Mouse (Mus musculus): ENCODE data around the gene St3gal3. TPM values are rescaled to one million over a fixed set of nuclear protein-coding genes. Genes with fewer than 3 reads are reported as not detected.

The St3gal3 gene
- polyA plus RNA-seq, 1 experiment from 2014 or later = 7.6 TPM

DNA sequence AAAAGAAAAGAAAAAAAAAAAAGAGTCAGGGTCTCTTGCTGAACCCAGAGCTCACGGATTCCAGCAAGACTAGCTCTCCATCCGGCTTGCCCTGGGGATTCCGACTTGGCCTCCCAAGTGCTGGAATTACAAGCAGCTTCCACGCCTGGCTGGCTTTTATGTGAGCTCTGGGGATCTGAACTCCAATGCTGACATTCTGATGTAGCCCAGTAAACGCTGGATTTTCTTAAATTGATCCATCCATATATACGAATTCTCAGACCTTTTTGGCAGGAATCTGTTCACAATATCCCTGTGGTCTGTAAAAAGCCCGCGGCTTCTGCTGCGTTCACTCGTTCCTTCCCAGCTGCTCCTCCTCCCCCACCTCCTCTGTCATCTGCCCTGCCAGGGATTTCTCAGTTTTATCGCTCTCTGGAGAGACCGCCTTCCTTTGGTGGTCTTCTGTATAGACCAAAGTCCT lies 57.4 kb downstream of the St3gal3 start:
- ATAC-seq (replicated peaks; ENCODE audit: low FRiP score) (no peak), DNase-seq (ENCODE audit: low spot score) (no peak)
- Histone ChIP-seq H3K9me3 (ENCODE audit: control insufficient read depth, low read length) (no peaks in the 10 kb centered on the region), H3K27ac (ENCODE audit: low read depth, low read length) (no peak overlapping the region), H3K4me3 (ENCODE audit: low read depth, low read length) (no peak overlapping the region), H3K9ac (ENCODE audit: low read length) (no peak overlapping the region; the same call in 1 of the 2 replicates), H3K27me3 (ENCODE audit: control insufficient read depth, insufficient read depth, low read length) (no peaks in the 10 kb centered on the region), H3K4me1 (replicated peaks; ENCODE audit: control insufficient read depth, insufficient read depth, low read length) (no peaks in the 10 kb centered on the region), H3K36me3 (ENCODE audit: control insufficient read depth, insufficient read depth, low read length) (no peaks in the 10 kb centered on the region), H3K4me2 (ENCODE audit: low read depth, low read length, severe bottlenecking) (no peak overlapping the region)
- WGBS = 80% methylated on average over 12 of the region's 12 CpGs

GRCm38 (mm10) chr4:118076648-118077047 lies 58.1 kb downstream of the St3gal3 start:
- ATAC-seq (replicated peaks; ENCODE audit: low FRiP score) = no peak
- no peaks in the 10 kb centered on the region for H3K36me3 ChIP-seq (ENCODE audit: control insufficient read depth, insufficient read depth, low read length)
- no peak for DNase-seq (ENCODE audit: low spot score)
- 95% methylated on average over 1 of the region's 1 CpGs for WGBS
- no peak overlapping the region for H3K27ac ChIP-seq (ENCODE audit: low read depth, low read length)
- H3K9ac ChIP-seq (ENCODE audit: low read length) = no peak overlapping the region
- H3K4me3 ChIP-seq (ENCODE audit: low read depth, low read length) = no peak overlapping the region
- no peak overlapping the region for H3K4me2 ChIP-seq (ENCODE audit: low read depth, low read length, severe bottlenecking)
- H3K27me3 ChIP-seq (ENCODE audit: control insufficient read depth, insufficient read depth, low read length) = no peaks in the 10 kb centered on the region
- H3K4me1 ChIP-seq (replicated peaks; ENCODE audit: control insufficient read depth, insufficient read depth, low read length) = no peaks in the 10 kb centered on the region
- H3K9me3 ChIP-seq (ENCODE audit: control insufficient read depth, low read length) = no peaks in the 10 kb centered on the region

GRCm38 (mm10) chr4:118075343-118075742 lies 59.4 kb downstream of the St3gal3 start:
- Histone ChIP-seq H3K4me1 (replicated peaks; ENCODE audit: control insufficient read depth, insufficient read depth, low read length) (no peaks in the 10 kb centered on the region; the same call in 1 of the 2 replicates), H3K36me3 (ENCODE audit: control insufficient read depth, insufficient read depth, low read length) (no peaks in the 10 kb centered on the region), H3K27me3 (ENCODE audit: control insufficient read depth, insufficient read depth, low read length) (no peaks in the 10 kb centered on the region), H3K27ac (ENCODE audit: low read depth, low read length) (no peak overlapping the region), H3K9ac (ENCODE audit: low read length) (no peak overlapping the region), H3K4me3 (ENCODE audit: low read depth, low read length) (no peak overlapping the region), H3K4me2 (ENCODE audit: low read depth, low read length, severe bottlenecking) (no peak overlapping the region), H3K9me3 (ENCODE audit: control insufficient read depth, low read length) (no peaks in the 10 kb centered on the region)
- no peak for DNase-seq (ENCODE audit: low spot score)
- no peak for ATAC-seq (replicated peaks; ENCODE audit: low FRiP score)
- WGBS = 83% methylated on average over 9 of the region's 9 CpGs

DNA sequence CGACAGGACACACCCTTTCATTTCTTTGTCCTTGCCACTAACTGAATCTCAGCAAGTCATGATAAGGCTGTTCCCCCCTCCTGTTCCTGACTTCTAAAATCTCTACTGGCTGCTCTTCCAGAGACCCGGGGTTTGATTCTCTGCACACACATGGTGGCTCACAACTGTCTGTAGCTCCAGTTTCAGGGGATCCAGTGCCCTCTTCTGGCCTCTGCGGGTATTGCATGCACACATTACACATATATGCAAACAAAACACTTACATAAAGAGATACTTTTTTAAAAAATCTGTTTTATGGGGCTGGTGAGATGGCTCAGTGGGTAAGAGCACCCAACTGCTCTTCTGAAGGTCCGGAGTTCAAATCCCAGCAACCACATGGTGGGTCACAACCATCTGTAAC lies 60.5 kb downstream of the St3gal3 start:
- 91% methylated on average over 4 of the region's 4 CpGs for WGBS

GRCm38 (mm10) chr4:118073128-118073527 lies 61.6 kb downstream of the St3gal3 start:
- no peaks in the 10 kb centered on the region for H3K36me3 ChIP-seq (ENCODE audit: control insufficient read depth, insufficient read depth, low read length)
- H3K4me2 ChIP-seq (ENCODE audit: low read depth, low read length, severe bottlenecking) = no peak overlapping the region
- DNase-seq (ENCODE audit: low spot score) = no peak
- H3K27me3 ChIP-seq (ENCODE audit: control insufficient read depth, insufficient read depth, low read length) = no peaks in the 10 kb centered on the region
- no peak overlapping the region for H3K27ac ChIP-seq (ENCODE audit: low read depth, low read length)
- H3K9ac ChIP-seq (ENCODE audit: low read length) = no peak overlapping the region
- no peaks in the 10 kb centered on the region; the same call in 1 of the 2 replicates for H3K4me1 ChIP-seq (replicated peaks; ENCODE audit: control insufficient read depth, insufficient read depth, low read length)
- WGBS = 87% methylated on average over 6 of the region's 6 CpGs
- no peak for ATAC-seq (replicated peaks; ENCODE audit: low FRiP score)
- H3K9me3 ChIP-seq (ENCODE audit: control insufficient read depth, low read length) = no peaks in the 10 kb centered on the region
- no peak overlapping the region for H3K4me3 ChIP-seq (ENCODE audit: low read depth, low read length)

More for the DNA sequence above, 60.5 kb downstream of the St3gal3 start:
- Histone ChIP-seq H3K4me1 (replicated peaks; ENCODE audit: control insufficient read depth, insufficient read depth, low read length) (no peaks in the 10 kb centered on the region; the same call in 1 of the 2 replicates), H3K9me3 (ENCODE audit: control insufficient read depth, low read length) (no peaks in the 10 kb centered on the region), H3K36me3 (ENCODE audit: control insufficient read depth, insufficient read depth, low read length) (no peaks in the 10 kb centered on the region), H3K4me2 (ENCODE audit: low read depth, low read length, severe bottlenecking) (no peak overlapping the region), H3K4me3 (ENCODE audit: low read depth, low read length) (no peak overlapping the region), H3K9ac (ENCODE audit: low read length) (no peak overlapping the region), H3K27ac (ENCODE audit: low read depth, low read length) (no peak overlapping the region), H3K27me3 (ENCODE audit: control insufficient read depth, insufficient read depth, low read length) (no peaks in the 10 kb centered on the region)
- ATAC-seq (replicated peaks; ENCODE audit: low FRiP score) (no peak), DNase-seq (ENCODE audit: low spot score) (no peak)

GRCm38 (mm10) chr4:118071891-118072290 lies 62.8 kb downstream of the St3gal3 start:
- Histone ChIP-seq H3K4me1 (replicated peaks; ENCODE audit: control insufficient read depth, insufficient read depth, low read length) (no peaks in the 10 kb centered on the region; the same call in 1 of the 2 replicates), H3K27ac (ENCODE audit: low read depth, low read length) (no peak overlapping the region), H3K9me3 (ENCODE audit: control insufficient read depth, low read length) (no peaks in the 10 kb centered on the region), H3K4me3 (ENCODE audit: low read depth, low read length) (no peak overlapping the region), H3K27me3 (ENCODE audit: control insufficient read depth, insufficient read depth, low read length) (no peaks in the 10 kb centered on the region), H3K4me2 (ENCODE audit: low read depth, low read length, severe bottlenecking) (no peak overlapping the region), H3K36me3 (ENCODE audit: control insufficient read depth, insufficient read depth, low read length) (no peaks in the 10 kb centered on the region), H3K9ac (ENCODE audit: low read length) (no peak overlapping the region)
- 86% methylated on average over 7 of the region's 7 CpGs for WGBS
- DNase-seq (ENCODE audit: low spot score) (no peak), ATAC-seq (replicated peaks; ENCODE audit: low FRiP score) (no peak)

DNA sequence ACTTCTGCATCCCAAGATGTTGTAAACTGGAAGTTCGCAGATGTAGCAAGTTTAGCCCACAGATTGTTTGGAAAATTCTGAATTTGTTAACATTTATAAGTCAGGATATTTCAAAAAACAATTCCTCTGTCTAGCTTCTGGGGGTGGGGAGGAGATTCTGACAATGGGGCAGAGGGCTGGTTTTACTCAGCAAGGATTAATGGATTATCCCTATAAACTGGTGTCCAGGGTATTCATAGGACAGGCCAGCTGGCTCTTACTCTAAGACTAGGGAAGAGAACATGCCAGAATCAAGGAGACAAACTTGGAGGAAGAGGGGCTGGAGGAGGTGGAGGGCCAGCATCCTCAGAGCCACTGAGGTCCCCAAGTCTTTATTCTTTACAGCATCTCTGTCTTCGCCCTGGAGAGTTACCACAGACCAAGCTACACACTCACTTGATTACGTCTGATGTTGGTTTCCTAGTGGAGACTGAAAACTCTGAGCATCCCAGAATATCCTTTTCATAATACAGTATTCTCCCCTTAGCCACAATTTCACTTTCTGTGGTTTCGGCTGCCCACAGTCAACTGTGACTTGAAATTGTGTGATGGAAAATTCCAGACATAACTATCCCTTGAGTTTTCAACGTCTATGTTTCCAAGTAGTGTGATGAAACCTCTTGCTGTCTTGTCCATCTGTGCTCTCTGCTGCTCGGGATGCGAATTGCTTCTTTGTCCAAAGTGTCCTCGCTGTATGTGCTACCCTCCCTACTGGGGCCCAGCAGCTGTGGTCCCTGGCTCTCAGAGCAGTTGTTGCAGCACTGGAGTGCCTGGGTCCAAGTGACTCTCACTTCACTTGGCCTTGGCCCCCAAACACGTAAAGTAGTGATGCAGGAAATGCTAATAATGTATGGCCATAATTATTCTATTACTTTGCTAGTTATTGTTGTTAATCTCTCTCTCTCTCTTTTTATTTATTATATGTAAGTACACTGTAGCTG lies 64.2 kb downstream of the St3gal3 start:
- WGBS = 89% methylated on average over 9 of the region's 9 CpGs
- no peaks in the 10 kb centered on the region; the same call in 1 of the 2 replicates for H3K4me1 ChIP-seq (replicated peaks; ENCODE audit: control insufficient read depth, insufficient read depth, low read length)
- DNase-seq (ENCODE audit: low spot score) (no peak), ATAC-seq (replicated peaks; ENCODE audit: low FRiP score) (no peak)
- no peaks in the 10 kb centered on the region for H3K36me3 ChIP-seq (ENCODE audit: control insufficient read depth, insufficient read depth, low read length)
- H3K4me2 ChIP-seq (ENCODE audit: low read depth, low read length, severe bottlenecking) = no peak overlapping the region
- H3K27ac ChIP-seq (ENCODE audit: low read depth, low read length) = no peak overlapping the region
- H3K9me3 ChIP-seq (ENCODE audit: control insufficient read depth, low read length) = no peaks in the 10 kb centered on the region
- H3K9ac ChIP-seq (ENCODE audit: low read length) = no peak overlapping the region
- no peaks in the 10 kb centered on the region for H3K27me3 ChIP-seq (ENCODE audit: control insufficient read depth, insufficient read depth, low read length)
- no peak overlapping the region for H3K4me3 ChIP-seq (ENCODE audit: low read depth, low read length)

DNA sequence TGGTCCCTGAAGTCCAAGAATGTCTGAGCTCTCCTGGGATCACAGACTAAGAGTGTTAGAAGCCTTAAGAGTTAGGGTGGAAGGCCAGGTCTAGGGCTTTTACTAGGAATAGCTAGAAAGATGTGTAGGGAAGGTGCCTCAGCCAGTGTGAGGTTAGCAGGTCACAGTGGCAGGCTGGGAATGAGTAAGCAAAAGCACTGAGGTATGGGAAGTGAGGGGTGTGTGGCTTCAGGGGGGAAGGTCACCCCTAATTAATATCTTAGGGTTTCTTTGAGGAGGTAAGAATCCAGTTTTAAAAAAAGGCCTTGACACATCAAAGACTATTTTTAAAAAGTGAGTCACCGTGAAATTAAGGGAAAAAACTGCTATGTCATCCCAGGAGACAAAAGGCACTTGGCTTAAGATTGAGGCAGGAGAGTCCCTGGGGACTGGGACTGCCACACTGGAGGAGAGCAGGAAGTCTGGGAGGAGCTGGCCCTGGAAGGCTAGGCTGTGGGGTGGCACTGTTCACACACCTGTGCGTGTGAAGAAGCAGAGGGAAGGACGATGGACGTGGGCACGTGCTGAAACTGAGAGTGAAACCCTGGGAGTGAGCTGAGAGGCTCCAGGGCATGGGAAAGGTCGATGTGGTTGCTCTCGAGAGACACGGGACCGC lies 72.8 kb downstream of the St3gal3 start:
- Histone ChIP-seq H3K4me1 (replicated peaks; ENCODE audit: control insufficient read depth, insufficient read depth, low read length) (no peaks in the 10 kb centered on the region), H3K4me3 (ENCODE audit: low read depth, low read length) (no peak overlapping the region), H3K27ac (ENCODE audit: low read depth, low read length) (no peak overlapping the region), H3K9me3 (ENCODE audit: control insufficient read depth, low read length) (no peaks in the 10 kb centered on the region), H3K4me2 (ENCODE audit: low read depth, low read length, severe bottlenecking) (no peak overlapping the region), H3K27me3 (ENCODE audit: control insufficient read depth, insufficient read depth, low read length) (no peaks in the 10 kb centered on the region), H3K9ac (ENCODE audit: low read length) (no peak overlapping the region), H3K36me3 (ENCODE audit: control insufficient read depth, insufficient read depth, low read length) (no peaks in the 10 kb centered on the region)
- ATAC-seq (replicated peaks; ENCODE audit: low FRiP score) (no peak), DNase-seq (ENCODE audit: low spot score) (no peak)
- 61% methylated on average over 9 of the region's 9 CpGs for WGBS
